Mouse (Mus musculus): ENCODE measurements around the gene Itgal. TPM values are rescaled to one million over a fixed set of nuclear protein-coding genes. Genes with fewer than 3 reads are reported as not detected.
A peak's percentile ranks its signal among the peaks of the same experiment; 100 is the strongest.
"Not testable (repeated sequence)": the region's sequence is repeated elsewhere in the genome, so short reads cannot be mapped to it uniquely, and the experiment has no call there.

The Itgal gene
- polyA plus RNA-seq, 1 experiment: 0.81 TPM

GRCm38 (mm10) chr7:127357871-127358270, 61.8 kb downstream of the Itgal start:
- Histone ChIP-seq H3K27me3 (ENCODE audit: control insufficient read depth, insufficient read depth, low read length, poor library complexity, severe bottlenecking) (no peaks in the 10 kb centered on the region), H3K4me1 (ENCODE audit: control insufficient read depth, insufficient read depth, low read length) (no peaks in the 10 kb centered on the region), H3K36me3 (ENCODE audit: control insufficient read depth, insufficient read depth, low read length, poor library complexity, severe bottlenecking) (no peaks in the 10 kb centered on the region), H3K9me3 (replicated peaks; ENCODE audit: control insufficient read depth, insufficient read depth, low read length, poor library complexity, severe bottlenecking) (0 out of 2 replicates have a peak, but pooled peaks cover 5% of the 10 kb centered on the region), H3K9ac (ENCODE audit: low read depth, poor library complexity, severe bottlenecking) (no peak overlapping the region), H3K27ac (ENCODE audit: insufficient read depth, low read length) (no peak overlapping the region), H3K4me3 (ENCODE audit: low read depth, low read length) (no peak overlapping the region)
- no peak for TF ChIP-seq POLR2A (IDR thresholded peaks at IDR 0.05; ENCODE audit: insufficient read depth, low read length)
- no peak for TF ChIP-seq CTCF (IDR thresholded peaks at IDR 0.05; ENCODE audit: low read depth, low read length)
- TF ChIP-seq EP300 (IDR thresholded peaks at IDR 0.05; ENCODE audit: insufficient read depth, low read depth, low read length): no peak

GRCm38 (mm10) chr7:127358472-127358871, 62.4 kb downstream of the Itgal start:
- Histone ChIP-seq H3K9me3 (replicated peaks; ENCODE audit: control insufficient read depth, insufficient read depth, low read length, poor library complexity, severe bottlenecking) (0 out of 2 replicates have a peak, but pooled peaks cover 3% of the 10 kb centered on the region), H3K36me3 (ENCODE audit: control insufficient read depth, insufficient read depth, low read length, poor library complexity, severe bottlenecking) (no peaks in the 10 kb centered on the region), H3K27ac (ENCODE audit: insufficient read depth, low read length) (no peak overlapping the region), H3K4me3 (ENCODE audit: low read depth, low read length) (no peak overlapping the region), H3K9ac (ENCODE audit: low read depth, poor library complexity, severe bottlenecking) (no peak overlapping the region), H3K27me3 (ENCODE audit: control insufficient read depth, insufficient read depth, low read length, poor library complexity, severe bottlenecking) (no peaks in the 10 kb centered on the region), H3K4me1 (ENCODE audit: control insufficient read depth, insufficient read depth, low read length) (no peaks in the 10 kb centered on the region)
- no peak for TF ChIP-seq EP300 (IDR thresholded peaks at IDR 0.05; ENCODE audit: insufficient read depth, low read depth, low read length)
- TF ChIP-seq CTCF (IDR thresholded peaks at IDR 0.05; ENCODE audit: low read depth, low read length): no peak
- no peak for TF ChIP-seq POLR2A (IDR thresholded peaks at IDR 0.05; ENCODE audit: insufficient read depth, low read length)

GRCm38 (mm10) chr7:127360265-127360664, 64.2 kb downstream of the Itgal start:
- TF ChIP-seq CTCF (IDR thresholded peaks at IDR 0.05; ENCODE audit: low read depth, low read length) (no peak), POLR2A (IDR thresholded peaks at IDR 0.05; ENCODE audit: insufficient read depth, low read length) (no peak), EP300 (IDR thresholded peaks at IDR 0.05; ENCODE audit: insufficient read depth, low read depth, low read length) (no peak)
- Histone ChIP-seq H3K27ac (ENCODE audit: insufficient read depth, low read length) (no peak overlapping the region), H3K9ac (ENCODE audit: low read depth, poor library complexity, severe bottlenecking) (no peak overlapping the region), H3K36me3 (ENCODE audit: control insufficient read depth, insufficient read depth, low read length, poor library complexity, severe bottlenecking) (no peaks in the 10 kb centered on the region), H3K4me3 (ENCODE audit: low read depth, low read length) (no peak overlapping the region), H3K4me1 (ENCODE audit: control insufficient read depth, insufficient read depth, low read length) (no peaks in the 10 kb centered on the region), H3K9me3 (replicated peaks; ENCODE audit: control insufficient read depth, insufficient read depth, low read length, poor library complexity, severe bottlenecking) (no peaks in the 10 kb centered on the region), H3K27me3 (ENCODE audit: control insufficient read depth, insufficient read depth, low read length, poor library complexity, severe bottlenecking) (no peaks in the 10 kb centered on the region)

DNA sequence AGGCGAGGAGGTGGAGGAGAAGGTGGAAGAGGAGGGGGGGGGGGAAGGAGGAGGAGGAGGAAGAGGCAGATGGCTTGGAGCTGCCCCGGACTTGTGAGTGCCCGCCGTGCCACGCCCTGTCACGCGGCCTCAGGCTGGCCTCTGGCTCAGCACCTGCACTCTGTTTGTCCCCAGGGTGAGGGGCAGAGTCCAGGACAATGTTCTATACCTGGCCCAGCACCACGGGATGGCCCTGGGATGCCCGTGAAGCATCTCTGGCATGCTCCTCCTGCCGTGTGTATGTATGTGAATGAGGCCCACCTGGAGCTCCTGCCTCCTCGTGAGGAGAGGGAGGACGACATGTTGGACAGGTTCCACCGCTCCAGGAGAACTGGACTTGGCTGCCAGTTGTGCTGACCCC, 65.4 kb downstream of the Itgal start:
- Histone ChIP-seq H3K9ac (ENCODE audit: low read depth, poor library complexity, severe bottlenecking) (no peak overlapping the region), H3K9me3 (replicated peaks; ENCODE audit: control insufficient read depth, insufficient read depth, low read length, poor library complexity, severe bottlenecking) (no peaks in the 10 kb centered on the region), H3K36me3 (ENCODE audit: control insufficient read depth, insufficient read depth, low read length, poor library complexity, severe bottlenecking) (no peaks in the 10 kb centered on the region), H3K4me1 (ENCODE audit: control insufficient read depth, insufficient read depth, low read length) (no peaks in the 10 kb centered on the region), H3K27ac (ENCODE audit: insufficient read depth, low read length) (no peak overlapping the region), H3K4me3 (ENCODE audit: low read depth, low read length) (no peak overlapping the region), H3K27me3 (ENCODE audit: control insufficient read depth, insufficient read depth, low read length, poor library complexity, severe bottlenecking) (no peaks in the 10 kb centered on the region)
- no peak for TF ChIP-seq EP300 (IDR thresholded peaks at IDR 0.05; ENCODE audit: insufficient read depth, low read depth, low read length)
- no peak for TF ChIP-seq CTCF (IDR thresholded peaks at IDR 0.05; ENCODE audit: low read depth, low read length)
- no peak for TF ChIP-seq POLR2A (IDR thresholded peaks at IDR 0.05; ENCODE audit: insufficient read depth, low read length)

DNA sequence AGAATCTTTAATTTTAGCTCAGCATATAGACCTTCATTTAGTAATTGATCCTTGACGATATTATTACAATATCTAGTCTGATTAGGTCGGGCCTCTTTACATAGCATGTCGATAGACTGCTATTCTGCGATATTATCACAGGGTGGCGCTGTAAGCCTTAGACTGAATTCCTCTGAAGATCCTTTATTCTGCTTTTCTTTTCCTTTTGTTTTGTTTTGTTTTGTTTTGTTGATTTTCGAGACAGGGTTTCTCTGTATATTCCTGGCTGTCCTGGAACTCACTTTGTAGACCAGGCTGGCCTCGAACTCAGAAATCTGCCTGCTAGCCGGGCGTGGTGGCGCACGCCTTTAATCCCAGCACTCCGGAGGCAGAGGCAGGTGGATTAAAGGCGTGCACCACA, 66.4 kb downstream of the Itgal start:
- not testable (repeated sequence) for H3K36me3 ChIP-seq (ENCODE audit: control insufficient read depth, insufficient read depth, low read length, poor library complexity, severe bottlenecking); H3K27ac ChIP-seq (ENCODE audit: insufficient read depth, low read length); H3K27me3 ChIP-seq (ENCODE audit: control insufficient read depth, insufficient read depth, low read length, poor library complexity, severe bottlenecking); H3K4me3 ChIP-seq (ENCODE audit: low read depth, low read length); H3K9ac ChIP-seq (ENCODE audit: low read depth, poor library complexity, severe bottlenecking); H3K4me1 ChIP-seq (ENCODE audit: control insufficient read depth, insufficient read depth, low read length); H3K9me3 ChIP-seq (replicated peaks; ENCODE audit: control insufficient read depth, insufficient read depth, low read length, poor library complexity, severe bottlenecking)

DNA sequence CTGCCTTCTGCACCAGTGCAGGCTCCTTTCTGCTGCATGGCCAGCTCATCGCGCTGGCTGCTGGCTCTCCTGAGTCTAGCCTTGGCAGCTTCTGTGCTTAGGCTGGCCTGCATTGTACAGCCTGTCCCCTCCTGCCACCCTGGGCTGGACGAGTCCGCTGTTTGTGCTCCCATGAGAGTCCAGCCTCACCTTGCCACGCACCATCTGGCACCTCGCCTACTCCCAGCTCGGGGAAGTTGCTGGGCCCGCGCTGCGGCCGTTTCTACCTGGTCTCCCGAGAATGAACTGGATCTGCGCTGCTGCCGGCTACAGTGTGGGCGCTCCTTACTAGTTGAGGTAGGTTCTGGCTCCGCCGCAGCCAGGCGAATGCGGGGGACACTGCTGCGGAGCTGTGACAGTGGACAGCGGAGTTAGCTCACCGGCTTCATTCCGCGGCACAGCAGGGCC, 67.4 kb downstream of the Itgal start:
- Histone ChIP-seq H3K27ac (ENCODE audit: insufficient read depth, low read length) (no peak overlapping the region), H3K27me3 (ENCODE audit: control insufficient read depth, insufficient read depth, low read length, poor library complexity, severe bottlenecking) (no peaks in the 10 kb centered on the region), H3K9ac (ENCODE audit: low read depth, poor library complexity, severe bottlenecking) (peak overlapping the region; percentile 17), H3K4me1 (ENCODE audit: control insufficient read depth, insufficient read depth, low read length) (no peaks in the 10 kb centered on the region), H3K36me3 (ENCODE audit: control insufficient read depth, insufficient read depth, low read length, poor library complexity, severe bottlenecking) (no peaks in the 10 kb centered on the region), H3K4me3 (ENCODE audit: low read depth, low read length) (peak overlapping the region; percentile 48), H3K9me3 (replicated peaks; ENCODE audit: control insufficient read depth, insufficient read depth, low read length, poor library complexity, severe bottlenecking) (no peaks in the 10 kb centered on the region; the same call in 1 of the 2 replicates)
- TF ChIP-seq POLR2A (IDR thresholded peaks at IDR 0.05; ENCODE audit: insufficient read depth, low read length) (no peak), EP300 (IDR thresholded peaks at IDR 0.05; ENCODE audit: insufficient read depth, low read depth, low read length) (no peak), CTCF (IDR thresholded peaks at IDR 0.05; ENCODE audit: low read depth, low read length) (no peak)

Measured in ES-Bruce4 (cell line).